Mouse (Mus musculus) frontal cortex, postnatal 10 days (tissue): ENCODE results near the gene Lenep.
A peak's percentile ranks its signal among the peaks of the same experiment; 100 is the strongest.

Source experiments
- DNase-seq, 2 experiments: peaks; one replicate each; pipeline ENCODE4 v3.0.0; 2022; ENCODE audit warnings: low spot score in 2 of 2, mixed read lengths in 1 of 2

Lenep gene

DNA sequence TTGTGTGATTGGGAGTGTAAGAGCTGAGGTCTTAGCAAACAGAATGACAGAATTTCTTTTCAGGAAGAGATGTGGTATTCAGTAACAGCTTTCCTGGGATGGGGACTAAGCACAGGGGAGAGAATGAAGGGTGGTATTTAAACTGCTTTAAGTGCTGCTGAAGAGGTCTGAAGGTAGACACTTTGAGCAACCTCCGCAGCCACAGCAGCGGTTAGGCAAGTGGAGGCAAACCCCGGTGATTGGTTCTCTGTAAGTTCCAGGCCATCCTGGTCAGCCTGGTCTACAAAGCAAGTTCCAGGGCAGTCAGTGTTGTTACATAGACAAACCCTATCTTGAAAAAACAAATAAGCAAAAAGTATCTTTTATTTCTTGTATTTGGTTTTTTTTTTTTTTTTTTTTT is 17.4 kb upstream of the Lenep start:
- no peak for DNase-seq

- DNase-seq, result no peak
Measured at GRCm38 (mm10) chr3:89419571-89419970, 17.0 kb upstream of the Lenep start.

- peak in 1 of 2 experiments; percentile 50 for DNase-seq
Measured at GRCm38 (mm10) chr3:89418861-89419250, 16.3 kb upstream of the Lenep start.

DNA sequence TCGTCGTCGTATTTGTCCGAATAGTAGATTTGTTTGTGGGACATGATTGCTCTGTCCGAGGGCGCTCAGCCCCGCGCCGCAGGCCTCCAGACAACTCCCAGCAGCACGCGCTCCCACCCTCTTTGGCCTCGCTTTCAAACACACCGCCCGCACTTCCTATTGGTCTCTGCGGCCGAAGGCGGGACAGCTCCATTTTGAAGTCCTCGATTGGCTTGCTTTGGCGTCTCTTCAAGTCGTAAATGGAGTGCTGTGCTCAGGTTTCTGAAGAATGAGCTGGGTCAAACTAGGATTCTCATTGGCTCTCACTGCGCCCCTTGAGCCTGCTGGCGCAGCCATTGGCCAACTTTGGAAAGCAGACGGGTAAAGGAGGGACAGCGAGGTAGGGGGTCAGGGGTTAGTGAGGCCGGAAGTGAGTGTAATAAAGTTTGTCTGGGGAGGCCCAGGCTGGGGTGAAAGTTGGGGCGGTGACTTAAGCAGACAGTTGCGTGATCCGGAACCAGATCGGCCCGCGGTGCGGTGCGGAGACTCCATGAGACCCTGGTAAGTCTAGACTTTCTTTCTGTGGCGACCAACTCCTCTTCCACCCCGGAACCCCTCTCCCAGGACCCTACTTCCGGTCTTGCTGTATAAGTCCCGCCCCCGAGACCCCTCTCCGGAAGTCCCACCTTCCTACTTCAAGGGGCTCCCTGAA is 15.7 kb upstream of the Lenep start, which contains the start of the genes Cks1b and Shc1:
Gene Cks1b, minus strand, starts transcription at position 214 of the 691 bp plus-strand sequence.
Gene Shc1, plus strand, starts transcription at position 274 of the 691 bp plus-strand sequence.
- peak; percentile 92 to 96 for DNase-seq

- no peak for DNase-seq
Measured at GRCm38 (mm10) chr3:89417840-89418169, 15.2 kb upstream of the Lenep start.

GRCm38 (mm10) chr3:89417131-89417530 is 14.5 kb upstream of the Lenep start:
- no peak for DNase-seq

GRCm38 (mm10) chr3:89416158-89416557 is 13.6 kb upstream of the Lenep start:
- no peak for DNase-seq

DNA sequence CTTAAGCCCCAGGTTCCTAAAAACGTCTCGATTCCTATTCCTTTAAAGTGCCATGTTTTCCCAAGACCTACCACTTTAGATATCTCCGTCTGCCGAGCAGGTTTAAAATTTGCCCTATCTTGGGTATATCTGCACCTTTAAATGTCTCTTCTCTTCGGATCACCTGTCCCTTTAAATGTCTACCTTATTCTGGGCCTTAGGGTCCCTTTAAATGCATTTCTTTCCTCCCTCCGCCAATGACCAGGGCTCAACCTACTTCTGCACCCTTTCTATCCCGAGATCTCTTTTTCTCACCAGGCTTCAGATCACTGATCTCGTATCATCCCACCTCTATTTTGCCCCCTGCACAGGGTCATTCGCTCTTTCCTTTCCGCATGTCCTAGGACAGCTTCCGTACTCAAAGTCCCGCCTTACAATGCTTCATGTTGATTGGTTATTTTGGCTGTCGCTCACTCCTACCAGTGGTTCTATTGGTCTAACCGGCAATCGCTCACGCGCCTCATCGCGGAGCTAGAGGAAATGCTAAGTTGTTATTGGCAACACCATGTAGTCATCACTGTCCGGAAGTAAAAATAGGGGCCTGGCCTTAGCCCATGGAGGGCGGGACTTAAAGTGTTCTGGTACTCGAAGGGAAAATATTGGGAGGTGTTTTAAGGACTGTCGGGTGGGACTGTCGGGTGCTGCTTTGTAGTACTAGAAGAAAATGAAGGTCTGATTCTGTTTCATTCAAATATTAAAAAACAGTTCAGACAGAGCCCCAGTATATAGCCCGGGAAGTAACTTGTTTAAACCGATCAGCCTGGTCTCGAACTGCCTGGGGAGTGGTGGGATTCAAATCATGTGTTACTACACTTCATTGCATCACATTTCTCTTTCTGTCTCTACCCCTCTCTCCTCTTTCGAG is 9.1 kb upstream of the Lenep start, which contains the start of gene Flad1:
Gene Flad1, minus strand, starts transcription at position 381 of the 904 bp plus-strand sequence.
- DNase-seq, result peak; percentile 99

- no peak for DNase-seq
Measured at GRCm38 (mm10) chr3:89410864-89411263, 8.3 kb upstream of the Lenep start.

GRCm38 (mm10) chr3:89409701-89410100 is 7.1 kb upstream of the Lenep start:
- DNase-seq, result no peak

DNA sequence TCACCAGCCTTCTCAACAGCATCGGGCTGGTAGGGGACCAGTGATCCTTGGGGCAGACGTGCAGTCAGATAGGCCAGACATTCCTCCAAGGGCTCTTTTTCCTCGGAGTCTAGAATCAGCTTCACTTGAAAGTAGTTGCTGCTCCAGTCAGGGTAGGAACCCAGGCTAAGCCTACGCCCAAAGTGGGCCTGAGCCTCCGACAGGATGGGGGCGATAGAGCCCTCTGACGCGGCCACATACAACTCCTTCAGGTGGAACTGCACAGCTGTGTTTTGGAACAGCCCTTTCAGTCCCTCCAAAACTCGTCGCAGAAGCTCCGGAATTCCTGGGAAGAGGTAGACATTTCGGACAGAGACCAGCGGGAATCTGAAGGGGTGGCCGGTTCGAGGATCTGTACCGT is 5.9 kb upstream of the Lenep start:
- no peak for DNase-seq

GRCm38 (mm10) chr3:89406887-89407286 is 4.3 kb upstream of the Lenep start:
- no peak for DNase-seq

DNA sequence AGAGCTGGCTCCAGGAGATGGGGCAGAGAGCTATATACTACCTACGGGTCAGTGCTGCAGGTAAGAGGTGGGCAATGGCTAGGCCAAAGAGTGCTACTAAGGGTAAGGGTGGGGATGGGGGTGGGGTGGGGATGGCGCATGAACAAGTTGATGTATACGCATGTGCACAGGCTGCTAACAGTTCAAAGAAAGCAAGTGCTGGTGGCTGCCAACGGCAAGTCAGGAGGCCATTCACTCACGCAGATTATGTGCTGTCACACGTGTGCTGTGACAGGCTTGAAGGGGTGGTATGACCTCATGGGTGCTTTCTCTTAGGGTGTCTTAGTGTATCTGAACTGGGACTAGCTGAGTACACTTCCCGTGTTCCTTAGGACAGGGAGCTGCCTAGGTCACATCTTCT is 1.3 kb downstream of the Lenep start:
- DNase-seq, result no peak

- no peak for DNase-seq
Measured at GRCm38 (mm10) chr3:89396654-89397005, 6.0 kb downstream of the Lenep start.

- DNase-seq, result peak in 1 of 2 experiments; percentile 49
Measured at GRCm38 (mm10) chr3:89395806-89396653, 6.6 kb downstream of the Lenep start.

DNA sequence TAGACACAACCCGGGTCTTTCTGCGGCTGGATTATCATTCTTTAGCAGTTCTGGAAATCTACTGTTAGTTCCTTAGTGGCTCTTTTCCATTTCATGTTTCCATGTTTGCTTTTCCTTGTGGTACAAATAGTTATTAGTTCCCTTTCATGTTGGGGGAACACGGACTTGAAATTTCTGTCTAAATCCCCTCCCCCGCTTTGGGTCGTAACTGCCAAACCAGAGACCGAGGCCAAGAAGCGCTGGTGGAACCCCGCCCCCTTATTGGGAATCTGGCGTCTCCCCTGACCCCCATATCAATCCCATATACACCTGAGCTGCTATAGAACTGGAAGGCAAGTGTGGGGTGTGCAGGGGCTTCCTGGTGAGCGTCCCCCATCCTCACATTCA is 7.2 kb downstream of the Lenep start:
- no peak for DNase-seq

GRCm38 (mm10) chr3:89394894-89395256 is 7.7 kb downstream of the Lenep start:
- DNase-seq, result peak; percentile 65 to 68

DNA sequence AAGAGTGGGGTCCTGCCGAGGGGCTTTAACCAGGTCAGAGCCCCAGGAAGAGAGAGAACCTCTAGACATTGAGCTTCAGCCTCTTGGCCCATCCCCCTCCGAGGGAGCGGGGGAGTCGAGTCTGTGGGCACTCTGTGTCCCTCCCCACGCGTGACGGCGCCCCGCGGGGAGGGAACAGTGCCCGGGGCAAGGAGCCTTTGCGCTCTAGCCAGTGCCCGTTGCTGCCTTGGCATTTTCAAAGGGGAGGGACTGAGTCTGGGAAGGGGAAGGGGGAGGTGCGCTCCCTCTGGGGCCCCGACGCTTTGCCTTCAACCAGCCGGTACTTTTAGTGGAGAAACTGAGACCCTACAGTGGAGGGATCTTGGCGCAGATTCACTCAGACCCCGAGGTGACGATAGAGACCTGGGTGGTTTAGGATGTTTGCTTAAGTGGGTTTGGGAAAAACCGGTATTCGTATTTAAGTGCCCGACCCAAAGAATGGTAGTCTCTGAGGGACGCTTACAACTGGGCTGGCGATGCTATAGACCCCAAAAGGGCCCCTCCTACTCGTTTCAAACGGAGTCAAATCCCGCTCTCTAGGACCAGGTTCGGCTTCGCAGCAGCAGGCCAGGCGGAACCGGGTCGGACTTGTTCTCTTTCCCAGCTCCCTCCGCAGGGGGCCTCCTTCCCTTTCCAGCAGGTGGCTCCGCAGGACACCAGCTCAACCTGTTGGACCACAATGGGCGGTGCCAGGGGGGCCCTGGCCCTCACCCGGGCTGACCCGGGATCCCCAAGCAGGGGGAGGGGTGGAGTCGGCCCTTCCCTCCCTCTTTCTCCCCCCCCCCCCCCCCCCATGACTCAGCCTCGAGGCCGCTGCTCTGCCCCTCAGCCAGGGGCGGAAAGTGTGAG is 8.3 kb downstream of the Lenep start, which contains the start of gene Zbtb7b:
Gene Zbtb7b, minus strand, starts transcription at position 771 of the 888 bp plus-strand sequence.
- peak; percentile 67 to 74 for DNase-seq

- peak; percentile 95 to 96 for DNase-seq
Measured at GRCm38 (mm10) chr3:89393605-89394004, 9.0 kb downstream of the Lenep start.

DNA sequence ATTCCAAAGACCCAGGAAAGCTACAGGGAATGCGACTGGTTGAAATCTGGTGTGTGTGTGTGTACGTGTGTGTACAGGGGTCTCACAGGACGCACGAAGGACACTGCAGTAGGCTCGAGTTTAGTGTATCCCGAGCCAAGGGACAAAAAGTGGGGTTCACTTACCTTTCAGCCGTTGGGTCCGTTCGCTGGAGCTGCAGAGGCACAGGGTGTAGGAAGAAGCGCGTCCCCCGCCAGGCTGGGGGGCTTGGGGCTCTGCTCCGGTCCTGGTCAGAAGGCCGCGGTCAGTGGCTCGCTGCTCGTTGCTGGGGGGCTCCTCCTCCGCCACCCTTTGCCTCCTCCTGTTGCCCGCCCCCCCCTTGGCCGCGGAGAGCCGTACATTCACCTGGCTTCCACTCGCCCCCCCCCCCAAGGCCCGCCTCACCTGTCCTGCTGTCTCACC is 9.7 kb downstream of the Lenep start:
- DNase-seq, result no peak
